ENCODE assay signal across 12 mouse cellular contexts in the genomic region with DNA sequence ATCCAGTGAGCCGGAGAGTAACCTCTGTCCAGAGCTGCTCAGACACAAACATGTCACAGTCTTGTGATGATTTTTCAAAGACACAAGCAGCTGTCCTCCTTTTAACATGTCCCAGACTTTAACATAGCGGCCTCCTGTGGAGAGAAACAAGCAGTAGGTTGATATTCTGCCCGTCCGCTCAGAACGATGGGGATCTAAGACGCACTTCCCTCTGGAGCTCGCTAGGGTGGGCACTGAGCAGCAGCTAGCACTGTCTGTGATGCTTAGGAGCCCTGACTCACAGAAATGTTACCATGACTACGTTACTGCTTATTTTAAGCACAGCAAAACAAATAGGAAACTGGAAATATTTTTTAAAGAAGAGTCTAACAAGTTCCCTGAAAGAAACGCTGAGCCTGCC. TPM values are rescaled to one million over a fixed set of nuclear protein-coding genes. Genes with fewer than 3 reads are reported as not detected.
DNase-seq lines count a peak whose midpoint lies in the region; ATAC-seq and TF ChIP-seq lines count a peak whose summit lies in the region.
"Had no signal": no experiment of that assay in that cellular context is flagged by ENCODE, and none has a peak within 500 bp of the region (broad histone marks: within the 10 kb centered on the region; RNA-seq: fewer than 3 reads in every experiment).

No protein-coding gene starts in this region.

- H3K9me3 ChIP-seq in heart, postnatal 0 days (replicated peaks; ENCODE audit: control insufficient read depth, low read length): no peaks in the 10 kb centered on the region
- H3K9me3 ChIP-seq: limb, embryonic 12.5 days; neural tube, embryonic 15.5 days had no signal

- ATAC-seq in heart, postnatal 0 days (ENCODE audit: insufficient read depth, low read depth): no peak
- no peak for ATAC-seq in cerebellum, adult (ENCODE audit: insufficient number of reproducible peaks, low FRiP score, low TSS enrichment)

- intact Hi-C loops in heart, postnatal 36 days (cut with DNase I): no loop called here
- intact Hi-C loops in left cerebral cortex, postnatal 36 days (cut with DNase I): no loop called here

- peak; percentile 11 for DNase-seq in heart, postnatal 0 days (ENCODE audit: low spot score)
- no peak for DNase-seq in heart, postnatal 36 days
- DNase-seq in NIH3T3 (ENCODE audit: low read depth) (peak; percentile 52), adipocyte (ENCODE audit: low spot score) (no peak)
- DNase-seq in layer of hippocampus, adult 11-12 months (ENCODE audit: low spot score): peak; percentile 74
- DNase-seq in left cerebral cortex, postnatal 36 days (ENCODE audit: low spot score in 2 of 2): peak; percentile 54 to 68
- DNase-seq in cerebellum, adult 11-12 months: no peak

- H3K27ac ChIP-seq in heart, postnatal 0 days (ENCODE audit: low read depth): no peak overlapping the region
- H3K27ac ChIP-seq: limb, embryonic 12.5 days; neural tube, embryonic 15.5 days had no signal

- H3K4me3 ChIP-seq in heart, postnatal 0 days (ENCODE audit: low read depth, low read length): no peak overlapping the region
- H3K4me3 ChIP-seq: limb, embryonic 12.5 days; neural tube, embryonic 15.5 days had no signal

- H3K27me3 ChIP-seq in heart, postnatal 0 days (ENCODE audit: control insufficient read depth, insufficient read depth, low read length): no peaks in the 10 kb centered on the region
- H3K27me3 ChIP-seq: limb, embryonic 12.5 days; neural tube, embryonic 15.5 days had no signal

- 67% methylated on average over 9 of the region's 9 CpGs for whole genome bisulfite sequencing in heart, postnatal 0 days

- H3K9ac ChIP-seq in heart, postnatal 0 days (replicated peaks; ENCODE audit: low read depth, low read length): no peak overlapping the region
- H3K9ac ChIP-seq: limb, embryonic 12.5 days; neural tube, embryonic 15.5 days had no signal

- peak; percentile 19 for TF ChIP-seq CTCF in heart, postnatal 0 days (IDR thresholded peaks at IDR 0.05; ENCODE audit: low read depth)

- no peak overlapping the region for H3K4me2 ChIP-seq in heart, postnatal 0 days (ENCODE audit: low read depth, low read length)
- H3K4me2 ChIP-seq: limb, embryonic 12.5 days; neural tube, embryonic 15.5 days had no signal

- no peak for TF ChIP-seq EP300 in heart, postnatal 0 days (IDR thresholded peaks at IDR 0.05; ENCODE audit: low read depth)

- no peaks in the 10 kb centered on the region for H3K4me1 ChIP-seq in heart, postnatal 0 days (ENCODE audit: control insufficient read depth, insufficient read depth)
- H3K4me1 ChIP-seq: limb, embryonic 12.5 days; neural tube, embryonic 15.5 days had no signal

- peaks cover 91% of the 10 kb centered on the region for H3K36me3 ChIP-seq in heart, postnatal 0 days (replicated peaks; ENCODE audit: control insufficient read depth, insufficient read depth, low read length)

RNA-seq across cellular contexts. Expression of gene Utp15, which starts 7.9 kb away (rescaled TPM):
- 8.5 and 13.9 TPM in 2 replicates for total RNA-seq in heart, postnatal 0 days (2014; rRNA removed; ENCODE audit: low replicate concordance)
- 6.5 and 7.7 TPM in 2 replicates for polyA plus RNA-seq in heart, postnatal 0 days (2015; fragmentation: Nextera tagmentation; extraction: Ambion mirVana)
- 1 to 10 TPM; 5.2 to 6.6 TPM for total RNA-seq in heart, postnatal 36 days (2021)
- total RNA-seq in left cerebral cortex, postnatal 36 days (2021): 10 to 100 TPM; 19.5 to 21.2 TPM

RNA-seq across cellular contexts. Expression of gene Ankra2, which starts 8.0 kb away (rescaled TPM):
- 12.3 and 40.9 TPM in 2 replicates for total RNA-seq in heart, postnatal 0 days (2014; rRNA removed; ENCODE audit: low replicate concordance)
- 18.5 and 19.3 TPM in 2 replicates for polyA plus RNA-seq in heart, postnatal 0 days (2015; fragmentation: Nextera tagmentation; extraction: Ambion mirVana)
- 10 to 100 TPM; 36.4 to 39.9 TPM for total RNA-seq in heart, postnatal 36 days (2021)
- total RNA-seq in left cerebral cortex, postnatal 36 days (2021): 10 to 100 TPM; 48.3 to 53.0 TPM

RNA-seq across cellular contexts. Expression of gene Gm21976, which starts 24.8 kb away (rescaled TPM):
- not detected in 2 replicates for total RNA-seq in heart, postnatal 0 days (2014; rRNA removed; ENCODE audit: low replicate concordance)
- 0.16 TPM in 1 of 2 replicates, not detected in the other for polyA plus RNA-seq in heart, postnatal 0 days (2015; fragmentation: Nextera tagmentation; extraction: Ambion mirVana)
- total RNA-seq in heart, postnatal 36 days (2021): not detected
- total RNA-seq in left cerebral cortex, postnatal 36 days (2021): not detected
- total RNA-seq: heart, adult 18-20 months had no signal
- polyA plus RNA-seq: limb, embryonic 12.5 days; neural tube, embryonic 15.5 days; stomach, embryonic 14.5 days had no signal

RNA-seq across cellular contexts. Expression of gene Arhgef28, which starts 48.7 kb away (rescaled TPM):
- 10.5 and 16.2 TPM in 2 replicates for total RNA-seq in heart, postnatal 0 days (2014; rRNA removed; ENCODE audit: low replicate concordance)
- polyA plus RNA-seq in heart, postnatal 0 days (2015; fragmentation: Nextera tagmentation; extraction: Ambion mirVana): 6.9 and 7.2 TPM in 2 replicates
- total RNA-seq in heart, postnatal 36 days (2021): 1 to 10 TPM; 4.5 to 4.9 TPM
- 10 to 100 TPM; 33.0 to 40.7 TPM for total RNA-seq in left cerebral cortex, postnatal 36 days (2021)

Comparison
In these comparisons a context has a peak if more than half of its experiments do, and no peak if none do; other contexts are left out.
1. DNase-seq: peak in heart, postnatal 0 days (single experiment), NIH3T3 (single experiment), layer of hippocampus, adult 11-12 months (single experiment) and left cerebral cortex, postnatal 36 days (2 of 2); none in heart, postnatal 36 days (0 of 2), cerebellum, adult 11-12 months (single experiment) and adipocyte (single experiment).